Mouse (Mus musculus): ENCODE data around the gene Htra2.

The Htra2 gene

GRCm38 (mm10) chr6:83054871-83055431 is at the start of gene Htra2:
TSS of gene Htra2 (minus strand) at chr6:83055273.
- DNase-seq (ENCODE audit: low read depth, low spot score), result no peak

- no peak for DNase-seq (ENCODE audit: low read depth, low spot score)
Measured at GRCm38 (mm10) chr6:83104158-83104557, 49.1 kb upstream of the Htra2 start.

GRCm38 (mm10) chr6:83103130-83103650 is 48.1 kb upstream of the Htra2 start:
- DNase-seq (ENCODE audit: low read depth, low spot score), result no peak

- DNase-seq (ENCODE audit: low read depth, low spot score), result no peak
Measured at GRCm38 (mm10) chr6:83101688-83102556, 46.8 kb upstream of the Htra2 start.

GRCm38 (mm10) chr6:83101316-83101687 is 46.2 kb upstream of the Htra2 start, which contains the start of the genes Ccdc142 and Gm42688:
TSS of gene Ccdc142 (plus strand) at chr6:83101601.
TSS of gene Gm42688 (plus strand) at chr6:83101617.
- DNase-seq (ENCODE audit: low read depth, low spot score), result no peak

GRCm38 (mm10) chr6:83098411-83098810 is 43.3 kb upstream of the Htra2 start:
- no peak for DNase-seq (ENCODE audit: low read depth, low spot score)

- no peak for DNase-seq (ENCODE audit: low read depth, low spot score)
Measured at GRCm38 (mm10) chr6:83095968-83096367, 40.9 kb upstream of the Htra2 start.

GRCm38 (mm10) chr6:83092416-83093127 is 37.5 kb upstream of the Htra2 start:
- no peak for DNase-seq (ENCODE audit: low read depth, low spot score)

- no peak for DNase-seq (ENCODE audit: low read depth, low spot score)
Measured at GRCm38 (mm10) chr6:83087926-83088260, 32.8 kb upstream of the Htra2 start.

GRCm38 (mm10) chr6:83087205-83087925 is 32.3 kb upstream of the Htra2 start:
- DNase-seq (ENCODE audit: low read depth, low spot score), result no peak

- DNase-seq (ENCODE audit: low read depth, low spot score), result no peak
Measured at GRCm38 (mm10) chr6:83086121-83087035, 31.3 kb upstream of the Htra2 start, which contains the start of gene Lbx2. TSS of gene Lbx2 (plus strand) at chr6:83086367.

GRCm38 (mm10) chr6:83084477-83084876 is 29.4 kb upstream of the Htra2 start:
- DNase-seq (ENCODE audit: low read depth, low spot score), result no peak

- DNase-seq (ENCODE audit: low read depth, low spot score), result no peak
Measured at GRCm38 (mm10) chr6:83083497-83083896, 28.4 kb upstream of the Htra2 start.

- no peak for DNase-seq (ENCODE audit: low read depth, low spot score)
Measured at GRCm38 (mm10) chr6:83080210-83080609, 25.1 kb upstream of the Htra2 start.

- DNase-seq (ENCODE audit: low read depth, low spot score), result peak; percentile 93
Measured at GRCm38 (mm10) chr6:83078324-83078858, 23.3 kb upstream of the Htra2 start.

GRCm38 (mm10) chr6:83077630-83078323 is 22.7 kb upstream of the Htra2 start, which contains the start of gene Pcgf1:
TSS of gene Pcgf1 (plus strand) at chr6:83077869.
- DNase-seq (ENCODE audit: low read depth, low spot score), result no peak

- no peak for DNase-seq (ENCODE audit: low read depth, low spot score)
Measured at GRCm38 (mm10) chr6:83074979-83075378, 19.9 kb upstream of the Htra2 start.

GRCm38 (mm10) chr6:83071220-83071619 is 16.1 kb upstream of the Htra2 start:
- DNase-seq (ENCODE audit: low read depth, low spot score), result no peak

Data from WW6 (cell line).